Mouse (Mus musculus): ENCODE data around the gene Tom1.

The Tom1 gene

GRCm38 (mm10) chr8:75033511-75034243 lies at the start of gene Tom1:
TSS of gene Tom1 (plus strand) at chr8:75033705.
- DNase-seq (ENCODE audit: low spot score in 2 of 2) = peak; percentile 97

DNA sequence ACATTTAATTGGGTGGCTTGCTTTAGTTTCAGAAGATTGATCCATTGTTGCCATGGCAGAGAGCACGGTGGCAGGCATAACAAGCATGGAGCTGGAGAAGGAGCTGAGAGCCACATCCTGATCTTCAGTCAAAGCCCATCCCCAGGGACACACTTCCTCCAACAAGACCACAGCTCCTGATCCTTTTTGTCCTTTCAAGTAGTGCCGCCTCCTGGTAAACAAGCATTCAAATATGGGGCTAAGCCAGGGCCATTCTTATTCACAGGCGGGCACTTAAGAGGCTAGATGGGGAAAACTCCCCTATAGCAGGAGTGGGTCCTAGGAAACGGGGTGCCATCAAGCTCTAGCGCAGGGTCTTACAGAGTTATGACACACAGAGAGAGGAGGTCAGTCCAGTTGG lies 46.1 kb upstream of the Tom1 start:
- no peak for DNase-seq (ENCODE audit: low spot score in 2 of 2)

DNA sequence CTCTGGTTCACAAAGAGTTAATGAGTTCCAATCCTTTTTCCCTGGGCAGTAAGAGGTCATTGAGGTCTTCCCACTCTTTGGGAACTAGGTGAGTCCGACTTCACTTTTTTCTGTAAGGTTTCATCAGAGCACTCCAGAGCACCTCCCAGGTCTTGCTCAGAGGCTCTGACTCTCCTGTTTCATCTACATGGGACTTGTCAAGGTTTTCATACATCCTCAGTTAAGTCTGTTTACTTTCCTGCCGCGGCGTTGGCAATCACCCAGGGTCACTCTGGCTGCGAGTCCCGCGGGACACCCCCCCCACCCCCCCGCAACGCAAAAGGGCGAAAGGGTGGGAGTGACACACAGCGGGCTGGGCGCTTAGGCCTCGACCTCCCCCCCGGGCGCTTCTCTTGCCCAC lies 43.5 kb upstream of the Tom1 start:
- DNase-seq (ENCODE audit: low spot score in 2 of 2) = no peak

- no peak for DNase-seq (ENCODE audit: low spot score in 2 of 2)
These were observed 40.4 kb upstream of the Tom1 start, which contains the start of gene Hmgxb4 for GRCm38 (mm10) chr8:74993081-74993474. TSS of gene Hmgxb4 (plus strand) at chr8:74993356.

- DNase-seq (ENCODE audit: low spot score in 2 of 2) = peak; percentile 79 to 84
These were observed 39.7 kb upstream of the Tom1 start for GRCm38 (mm10) chr8:74993475-74994451.

DNA sequence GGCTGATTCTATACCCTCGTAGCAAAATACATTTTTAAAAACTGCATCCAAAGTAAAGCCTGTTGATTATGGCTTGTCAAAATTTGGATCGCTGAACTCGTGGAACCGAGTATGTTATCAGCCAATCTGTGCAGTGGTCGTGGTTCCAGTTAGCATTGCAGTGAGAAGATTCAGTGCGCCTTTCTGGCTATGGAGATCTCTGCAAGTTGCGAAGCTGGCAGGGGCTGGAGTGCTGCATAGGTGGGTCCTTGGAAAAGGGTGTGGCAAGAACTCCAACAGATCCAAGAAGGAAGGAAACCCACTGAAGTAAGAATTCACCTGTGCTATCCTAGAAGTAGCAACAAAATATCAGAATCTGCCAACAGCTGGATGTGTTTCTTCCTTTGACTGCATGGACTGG lies 39.0 kb upstream of the Tom1 start:
- DNase-seq (ENCODE audit: low spot score in 2 of 2) = no peak

- no peak for DNase-seq (ENCODE audit: low spot score in 2 of 2)
These were observed 33.1 kb upstream of the Tom1 start for GRCm38 (mm10) chr8:75000431-75000830.

- DNase-seq (ENCODE audit: low spot score in 2 of 2) = no peak
These were observed 24.7 kb upstream of the Tom1 start for GRCm38 (mm10) chr8:75008826-75009225.

DNA sequence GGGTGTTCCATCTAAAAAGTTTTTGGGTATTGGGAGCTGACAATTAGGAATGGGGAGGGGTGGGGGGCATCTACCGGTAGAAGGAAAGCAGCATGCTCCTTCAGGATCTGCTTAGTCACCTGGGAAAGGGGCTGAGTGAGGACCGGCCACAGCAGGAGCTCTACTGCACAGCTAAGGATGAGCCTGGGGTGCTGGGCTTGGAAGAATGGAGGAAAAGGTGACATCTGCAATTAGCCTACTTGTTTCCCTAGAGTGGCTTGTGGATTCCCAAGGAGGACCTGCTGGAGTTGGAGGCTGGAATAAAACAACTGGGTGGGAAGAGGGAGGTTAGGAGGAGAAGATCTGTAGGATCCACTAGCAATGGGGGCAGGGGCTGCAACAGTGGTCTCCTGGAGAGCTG lies 19.9 kb upstream of the Tom1 start:
- no peak for DNase-seq (ENCODE audit: low spot score in 2 of 2)

DNA sequence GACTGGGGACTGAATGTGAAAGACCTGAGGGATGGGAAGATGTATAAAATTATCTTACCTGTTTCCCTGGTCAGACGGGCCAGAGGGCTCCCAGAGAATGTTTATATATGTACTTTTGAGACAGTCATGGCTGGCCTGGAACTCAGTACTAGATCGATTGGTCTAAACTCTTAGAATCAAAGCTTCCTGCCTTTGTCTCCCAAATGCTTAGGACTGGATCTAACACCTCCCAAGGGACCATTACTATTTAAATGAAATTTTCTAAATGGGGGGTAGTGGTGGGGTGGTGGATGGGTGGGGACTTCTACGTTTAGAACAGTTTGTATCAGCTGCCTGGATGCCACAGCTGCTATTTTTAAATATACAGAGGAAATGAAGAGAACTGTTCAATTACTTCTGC lies 19.5 kb upstream of the Tom1 start:
- no peak for DNase-seq (ENCODE audit: low spot score in 2 of 2)

GRCm38 (mm10) chr8:75015981-75016380 lies 17.5 kb upstream of the Tom1 start:
- no peak for DNase-seq (ENCODE audit: low spot score in 2 of 2)

DNA sequence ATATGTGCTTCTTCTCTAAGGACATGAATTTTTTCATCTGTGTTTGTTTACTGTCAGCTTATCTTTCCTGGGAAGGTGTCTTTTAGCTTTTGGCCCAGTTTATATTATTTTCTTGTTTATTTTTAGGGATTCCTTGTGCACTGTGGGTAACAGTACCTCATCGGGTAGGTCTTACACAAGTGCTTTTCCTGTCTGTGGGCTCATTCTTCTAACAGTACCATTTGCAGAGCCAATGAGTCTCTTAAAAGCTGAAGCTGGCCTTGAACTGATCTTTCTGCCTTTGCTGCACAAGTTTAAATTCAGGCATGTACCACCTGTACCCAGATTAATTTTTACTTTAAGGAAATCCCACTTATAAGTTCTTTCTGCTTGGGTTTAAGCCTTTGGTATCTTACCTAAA lies 17.1 kb upstream of the Tom1 start:
- DNase-seq (ENCODE audit: low spot score in 2 of 2) = no peak

DNA sequence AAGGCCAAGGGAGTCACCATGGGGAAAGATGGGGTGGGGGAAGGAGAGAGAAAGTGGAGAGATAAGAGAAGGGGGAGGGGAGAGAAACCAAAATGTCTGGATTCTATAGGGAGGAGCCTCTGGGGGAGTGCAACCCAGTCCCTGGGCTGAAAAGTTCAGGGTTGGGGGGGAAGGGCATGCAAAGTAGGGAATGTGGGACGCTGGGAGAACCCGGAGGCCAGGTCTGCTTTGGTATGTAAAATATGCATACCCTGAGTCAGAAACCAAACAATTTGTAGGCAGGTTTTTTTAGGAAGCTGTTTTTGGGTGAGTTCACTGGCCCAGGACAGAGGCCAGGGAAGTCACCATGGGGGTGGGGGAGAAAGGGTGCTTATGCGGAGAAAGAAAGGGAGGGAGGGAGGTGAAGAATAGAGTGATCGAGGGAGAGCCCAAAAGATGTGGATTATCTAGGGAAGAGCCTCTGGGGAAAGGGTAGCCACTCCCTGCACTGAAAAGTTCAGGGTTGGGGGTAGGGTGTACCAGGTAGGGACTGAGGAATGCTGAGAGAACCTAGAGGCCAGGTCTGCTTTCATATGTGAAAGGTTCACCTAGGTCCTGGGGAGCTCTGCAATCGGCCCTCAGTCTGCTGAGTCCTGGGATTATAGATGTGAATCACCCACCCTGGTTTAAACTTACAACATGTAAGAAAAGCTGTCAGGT lies 15.1 kb upstream of the Tom1 start:
- DNase-seq (ENCODE audit: low spot score in 2 of 2) = no peak

DNA sequence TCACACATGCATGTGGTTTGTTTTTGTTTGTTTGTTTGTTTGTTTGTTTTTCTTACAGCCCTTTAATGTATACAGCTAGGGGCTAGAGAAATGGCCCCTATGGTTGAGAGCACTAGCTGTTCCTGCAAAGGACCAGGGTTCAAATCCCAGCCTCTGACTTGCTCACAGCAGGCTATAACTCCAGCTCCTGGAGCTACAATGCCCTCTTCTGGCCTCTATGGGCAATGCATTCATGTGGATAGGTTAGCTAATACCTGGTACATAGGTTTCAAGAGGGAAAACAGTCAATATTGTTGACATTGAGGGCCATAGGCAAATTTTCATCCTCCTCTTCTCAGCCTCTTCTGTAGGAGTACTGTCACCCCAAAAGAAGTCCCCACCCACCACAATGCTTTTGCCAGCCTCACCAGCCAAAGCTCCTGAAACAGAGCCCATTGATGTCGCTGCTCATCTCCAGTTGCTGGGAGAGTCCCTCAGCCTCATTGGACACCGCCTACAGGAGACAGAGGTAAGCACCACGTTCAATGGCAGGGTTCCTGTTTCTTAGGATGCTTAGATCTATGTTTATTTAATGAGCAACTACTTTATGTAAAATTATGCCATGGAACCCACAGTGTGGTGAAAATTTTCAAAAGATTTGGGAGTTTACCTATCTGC lies 9.7 kb upstream of the Tom1 start:
- DNase-seq (ENCODE audit: low spot score in 2 of 2) = no peak

GRCm38 (mm10) chr8:75025809-75026208 lies 7.7 kb upstream of the Tom1 start:
- no peak for DNase-seq (ENCODE audit: low spot score in 2 of 2)

GRCm38 (mm10) chr8:75030453-75031024 lies 3.0 kb upstream of the Tom1 start:
- no peak for DNase-seq (ENCODE audit: low spot score in 2 of 2)

GRCm38 (mm10) chr8:75032961-75033360 lies 544 bp upstream of the Tom1 start:
- DNase-seq (ENCODE audit: low spot score in 2 of 2) = no peak

GRCm38 (mm10) chr8:75034285-75034684 lies 780 bp downstream of the Tom1 start:
- no peak for DNase-seq (ENCODE audit: low spot score in 2 of 2)

DNA sequence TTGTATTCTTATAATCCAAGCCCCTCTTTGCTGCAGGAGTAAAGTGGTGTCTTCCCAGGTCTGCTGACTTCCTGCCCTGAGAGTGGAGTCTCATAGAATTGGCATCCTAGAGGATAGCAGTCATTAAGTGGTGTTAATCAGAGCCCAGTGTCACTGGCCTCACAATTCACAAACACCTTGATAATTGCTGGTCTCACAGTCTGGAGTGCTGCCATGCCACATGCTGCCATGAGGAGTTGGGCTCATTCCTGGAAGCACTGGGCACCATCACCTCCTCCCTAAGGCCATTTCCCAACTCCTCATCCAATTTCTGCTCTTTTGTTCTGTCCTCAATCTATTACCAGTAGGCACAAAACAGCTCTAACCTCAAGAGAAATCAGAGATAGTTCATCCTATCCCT lies 2.1 kb downstream of the Tom1 start:
- no peak for DNase-seq (ENCODE audit: low spot score in 2 of 2)

DNA sequence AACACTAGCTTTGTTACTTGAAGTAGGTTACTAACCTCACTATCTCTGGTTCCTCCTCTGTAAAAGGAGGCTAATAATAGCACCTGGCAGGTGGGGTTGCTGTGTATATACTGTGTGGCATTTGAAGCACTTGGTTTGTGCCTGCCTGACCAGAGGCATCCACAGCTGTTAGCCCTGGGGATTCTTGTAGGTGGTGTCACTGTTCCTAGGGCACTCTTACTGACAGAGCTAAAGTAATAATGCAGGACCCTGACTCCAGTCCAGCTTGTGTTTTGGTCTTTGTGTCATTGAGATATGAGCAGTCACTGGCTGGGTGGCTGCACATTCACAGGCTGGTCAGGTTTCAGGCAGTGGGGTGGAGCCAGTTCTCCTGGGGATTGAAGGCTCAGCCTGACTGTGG lies 5.0 kb downstream of the Tom1 start:
- no peak for DNase-seq (ENCODE audit: low spot score in 2 of 2)

GRCm38 (mm10) chr8:75039754-75040153 lies 6.2 kb downstream of the Tom1 start:
- no peak for DNase-seq (ENCODE audit: low spot score in 2 of 2)
